Mouse (Mus musculus) right cerebral cortex, adult 18-20 months (tissue): ENCODE data around the gene Polr2a.

Experiments
- DNase-seq: peaks from one replicate; pipeline ENCODE4 v3.0.0; 2022; ENCODE audit warnings: mixed read lengths

Gene Polr2a

DNA sequence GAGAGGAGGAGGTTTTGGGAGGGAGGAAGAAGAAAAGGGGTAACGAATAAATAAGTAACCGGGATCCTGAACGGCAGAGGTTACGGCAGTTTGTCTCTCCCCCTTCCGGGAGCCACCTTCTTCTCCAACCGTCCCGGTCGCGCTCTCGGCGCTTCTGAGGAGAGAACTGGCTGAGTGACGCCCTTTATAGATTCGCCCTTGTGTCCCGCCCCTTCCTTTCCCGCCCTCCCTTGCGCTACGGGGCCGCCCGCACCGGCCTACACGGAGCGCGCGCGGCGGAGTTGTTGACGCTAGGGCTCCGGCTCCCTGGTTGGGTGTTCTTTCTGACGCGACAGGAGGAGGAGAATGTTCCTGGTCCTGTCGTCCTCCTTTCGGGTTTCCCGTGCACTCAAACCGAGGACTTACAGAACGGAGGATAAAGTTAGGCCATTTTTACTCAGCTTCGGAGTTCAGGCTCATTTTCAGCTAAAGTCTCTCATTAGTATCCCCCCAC is at the start of gene Polr2a:
Gene Polr2a, minus strand, starts transcription at position 160 of the 493 bp plus-strand sequence.
- peak; percentile 97 for DNase-seq

DNA sequence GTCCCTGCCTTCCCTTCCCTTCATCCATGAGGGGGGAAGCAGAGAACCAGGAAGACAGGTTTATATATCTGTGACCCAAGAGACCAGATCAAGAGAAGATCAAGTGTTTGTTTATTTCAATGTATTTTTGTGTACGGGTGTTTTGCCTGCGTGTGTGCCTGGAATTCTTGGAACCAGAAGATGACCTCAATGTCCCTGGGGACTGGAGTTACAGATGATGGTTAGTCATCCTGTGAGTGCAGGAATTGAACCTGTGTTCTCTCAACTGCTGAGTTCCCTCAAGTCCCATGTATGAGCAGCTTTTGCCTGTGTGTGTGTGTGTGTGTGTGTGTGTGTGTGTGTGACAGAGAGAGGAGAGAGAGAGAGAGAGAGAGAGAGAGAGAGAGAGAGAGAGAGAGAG is 49.2 kb upstream of the Polr2a start:
- no peak for DNase-seq

DNA sequence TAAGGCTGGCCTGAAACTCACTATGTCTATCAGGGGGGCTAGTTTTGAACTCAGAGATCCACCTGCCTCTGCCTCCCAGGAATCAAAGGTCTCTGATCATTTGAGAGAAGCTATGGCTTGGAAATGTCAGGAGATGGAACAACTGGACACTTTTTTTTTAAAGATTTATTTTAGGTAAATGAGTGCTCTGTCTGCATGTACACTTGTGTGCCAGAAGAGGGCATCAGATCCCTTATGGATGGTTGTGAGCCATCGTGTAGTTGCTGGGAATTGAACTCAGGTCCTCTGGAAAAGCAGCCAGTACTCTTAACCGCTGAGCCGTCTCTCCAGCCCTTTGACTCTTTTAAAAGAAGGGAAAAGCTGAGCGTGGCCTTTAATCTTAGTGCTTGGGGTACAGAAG is 47.9 kb upstream of the Polr2a start:
- DNase-seq, result no peak

- no peak for DNase-seq
These were observed 46.8 kb upstream of the Polr2a start, which contains the start of gene Tmem102 for GRCm38 (mm10) chr11:69804972-69805909. Gene Tmem102 (minus strand): TSS chr11:69805624.

- no peak for DNase-seq
These were observed 46.2 kb upstream of the Polr2a start for GRCm38 (mm10) chr11:69804652-69804940.

DNA sequence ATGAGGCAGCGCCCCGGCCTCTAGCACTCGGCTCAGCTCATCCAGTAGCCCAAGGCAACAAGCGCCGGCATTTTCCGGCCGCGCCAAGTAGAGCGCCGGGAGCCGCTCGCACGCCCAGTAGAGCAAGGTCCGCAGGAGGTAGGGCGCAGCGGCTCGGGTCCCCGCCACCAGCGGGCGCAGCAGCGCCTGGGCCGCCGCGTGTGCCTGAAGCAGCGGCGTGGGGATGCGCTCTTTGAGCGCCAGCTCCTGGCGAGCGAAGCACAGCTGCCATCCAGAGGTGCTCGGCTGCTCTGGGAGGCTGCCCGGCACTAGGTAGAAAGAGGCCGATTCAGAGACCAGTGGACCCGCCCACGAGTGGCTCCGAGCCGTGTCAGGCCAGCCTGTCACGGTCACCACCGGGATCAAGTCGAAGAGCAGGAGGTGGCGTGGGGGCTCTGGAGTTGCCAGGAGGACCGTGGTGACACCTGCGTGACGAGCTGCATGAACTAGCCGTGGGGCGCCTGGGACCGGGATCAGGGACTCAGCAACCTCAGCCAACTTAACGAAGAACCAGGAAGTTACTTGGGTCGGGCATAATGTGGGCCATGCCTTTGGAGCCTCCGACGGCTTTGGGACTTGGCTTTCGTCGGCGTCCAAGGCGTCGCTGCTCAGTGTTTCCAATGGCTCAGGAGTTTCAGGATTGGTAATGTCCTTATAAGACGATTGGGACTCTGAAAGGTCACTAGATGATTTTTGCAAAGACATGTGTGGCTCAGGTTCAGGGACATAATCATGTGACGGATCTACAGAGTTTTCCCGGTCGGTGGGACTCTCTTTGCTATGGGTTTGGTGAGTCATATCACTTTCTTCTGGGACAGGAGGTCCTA is 45.6 kb upstream of the Polr2a start:
- peak; percentile 79 for DNase-seq

DNA sequence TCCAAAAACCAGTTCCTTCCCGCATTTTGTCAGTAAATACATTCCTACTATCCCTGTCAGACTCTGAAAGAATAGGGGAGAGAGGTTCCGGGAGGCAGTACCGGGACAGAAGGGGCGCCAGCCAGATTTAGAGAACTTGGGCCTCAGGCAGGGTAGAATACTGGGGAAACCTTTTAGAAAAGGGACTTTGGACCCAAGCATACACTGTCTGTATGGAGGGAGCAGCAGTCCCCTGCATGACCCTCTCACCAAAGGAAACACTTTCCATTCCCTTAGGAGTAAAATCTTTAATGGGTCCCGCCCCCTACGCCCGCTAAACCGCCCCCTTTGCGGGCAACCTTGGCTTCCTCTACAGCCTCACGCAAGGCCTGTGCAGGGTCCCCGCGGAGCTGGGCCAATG is 44.9 kb upstream of the Polr2a start:
- no peak for DNase-seq

GRCm38 (mm10) chr11:69802648-69803105 is 44.2 kb upstream of the Polr2a start:
- DNase-seq, result peak; percentile 83

GRCm38 (mm10) chr11:69801379-69801977 is 43.0 kb upstream of the Polr2a start, which contains the start of gene Fgf11:
Gene Fgf11 (minus strand): TSS chr11:69801857.
- no peak for DNase-seq

DNA sequence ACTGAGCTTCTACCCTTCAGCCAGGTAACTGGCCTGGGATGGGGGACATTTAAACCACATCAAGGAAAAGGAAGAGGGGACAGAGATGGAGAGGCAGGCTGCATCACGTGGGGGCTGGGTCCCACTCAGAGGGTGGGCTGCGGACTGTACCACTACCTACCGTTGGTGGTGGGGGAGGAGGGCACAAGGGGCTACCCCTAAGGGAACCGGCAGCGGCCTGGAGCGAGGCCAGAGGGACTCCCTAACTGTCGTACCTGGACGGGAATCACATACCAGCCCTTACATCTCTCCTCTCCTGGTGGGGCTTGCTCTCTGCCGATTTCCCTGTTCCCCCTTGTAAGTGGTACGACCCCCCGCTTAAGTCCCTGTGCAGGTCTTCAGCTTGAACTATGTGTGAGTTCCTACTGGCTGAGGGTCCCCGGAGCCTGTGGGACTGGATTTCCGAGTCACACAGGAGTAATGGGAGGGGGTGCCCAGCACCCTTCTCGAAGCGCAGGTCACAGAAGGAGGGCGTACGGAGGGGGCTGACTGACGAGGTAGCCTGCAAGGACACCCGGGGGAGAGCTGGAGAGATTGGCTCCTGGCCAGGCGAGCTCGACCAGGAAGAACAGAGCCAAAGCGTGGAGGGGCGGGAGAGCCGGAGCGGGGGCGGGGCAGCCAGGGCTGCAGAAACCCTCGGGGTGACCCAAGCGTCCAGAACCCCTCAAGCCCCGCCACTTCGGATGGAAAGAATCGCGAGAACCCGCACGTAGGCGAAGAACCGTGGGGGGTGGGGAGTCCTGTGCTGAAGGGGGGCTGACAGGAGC is 42.2 kb upstream of the Polr2a start:
- DNase-seq, result no peak

DNA sequence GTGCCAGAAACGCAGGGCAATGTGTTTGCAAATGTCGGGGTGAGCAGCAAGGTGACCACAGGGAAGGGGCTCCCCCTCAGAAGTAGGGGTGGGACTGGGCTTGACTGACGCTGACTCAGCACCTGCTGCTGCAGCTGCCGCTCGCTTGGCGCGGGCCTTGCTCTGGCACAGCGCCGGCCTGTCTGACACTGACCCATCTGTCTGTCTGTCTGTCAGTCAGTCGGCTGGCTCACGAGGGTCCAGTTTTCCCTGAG is 41.6 kb upstream of the Polr2a start:
- no peak for DNase-seq

DNA sequence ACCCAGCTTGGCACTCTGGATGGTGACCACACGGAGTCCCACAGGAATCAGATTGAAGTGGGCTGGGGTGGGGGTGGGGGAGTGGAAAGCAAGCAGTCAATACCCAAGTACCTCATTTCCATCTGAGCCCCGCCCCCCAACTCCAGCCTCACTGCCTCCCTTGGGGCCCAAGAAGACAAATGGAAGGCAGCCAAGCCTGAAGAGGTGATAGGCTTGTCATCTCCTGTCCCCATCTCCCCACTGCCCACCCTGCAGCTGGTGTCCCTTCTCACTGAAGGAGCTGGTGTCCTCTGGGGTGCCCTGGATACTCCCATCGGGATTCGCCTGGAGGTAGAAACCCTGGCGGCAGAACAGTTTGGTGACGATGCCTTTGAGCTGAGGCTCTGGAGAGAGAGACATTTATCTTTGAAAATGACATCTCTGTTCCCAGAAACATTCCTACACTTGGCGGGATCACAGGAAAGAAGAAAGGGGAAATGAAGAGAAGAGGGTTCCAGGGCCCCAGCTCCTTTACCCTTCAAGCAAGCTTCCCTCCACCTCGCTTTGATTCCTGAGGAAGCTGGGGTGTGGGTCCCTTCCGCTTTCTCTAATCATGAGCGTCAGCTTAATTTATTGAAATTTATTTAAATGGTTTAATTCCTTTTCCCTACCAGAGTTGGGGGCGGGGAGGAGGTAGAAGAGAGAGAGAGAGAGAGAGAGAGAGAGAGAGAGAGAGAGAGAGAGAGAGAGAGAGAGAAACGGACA is 41.1 kb upstream of the Polr2a start:
- no peak for DNase-seq

DNA sequence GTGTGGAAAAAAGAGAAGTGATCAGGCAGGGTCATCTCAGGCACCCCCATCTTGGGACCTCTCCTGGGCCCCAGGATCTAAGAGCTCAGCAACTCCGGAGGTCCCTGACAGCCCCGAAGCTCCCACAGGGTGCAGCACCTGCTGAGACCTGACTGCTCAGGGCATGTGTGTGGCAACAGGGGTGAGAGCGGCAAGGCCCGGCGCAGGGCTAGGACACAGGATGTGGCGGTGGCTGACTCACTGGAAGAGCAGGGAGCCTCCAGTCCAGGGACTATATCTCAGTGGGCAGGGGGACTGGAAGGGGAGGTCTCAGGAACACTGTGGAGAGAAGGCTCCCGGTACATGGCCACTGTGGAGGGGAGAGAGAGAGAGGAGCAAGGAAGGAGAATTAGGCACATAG is 39.5 kb upstream of the Polr2a start:
- DNase-seq, result no peak

DNA sequence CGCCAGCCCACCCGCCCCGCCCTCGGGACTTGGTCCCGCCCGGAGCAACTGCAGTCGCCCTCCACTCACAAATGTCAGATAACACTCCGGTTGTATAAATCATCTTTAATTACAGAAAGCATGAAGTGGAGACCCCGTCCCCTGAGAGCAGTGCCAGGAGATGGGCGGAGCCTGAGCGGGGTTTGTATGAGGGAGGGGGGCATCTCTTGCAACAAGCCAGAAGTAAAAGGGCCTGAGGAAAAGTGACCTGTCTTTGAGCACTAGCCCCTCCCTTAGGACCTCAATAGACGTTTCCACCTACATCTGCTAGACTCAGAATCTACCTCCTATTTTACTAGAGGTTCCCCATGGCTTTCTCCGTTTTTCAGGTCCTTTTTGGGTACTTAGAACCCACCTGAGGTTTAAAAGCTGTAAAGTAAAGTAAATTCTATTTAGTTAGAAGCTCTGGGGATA is 37.6 kb upstream of the Polr2a start:
- no peak for DNase-seq

GRCm38 (mm10) chr11:69795168-69795982 is 36.9 kb upstream of the Polr2a start, which contains the start of gene Chrnb1:
Gene Chrnb1 (minus strand): TSS chr11:69795943.
- peak; percentile 94 for DNase-seq

DNA sequence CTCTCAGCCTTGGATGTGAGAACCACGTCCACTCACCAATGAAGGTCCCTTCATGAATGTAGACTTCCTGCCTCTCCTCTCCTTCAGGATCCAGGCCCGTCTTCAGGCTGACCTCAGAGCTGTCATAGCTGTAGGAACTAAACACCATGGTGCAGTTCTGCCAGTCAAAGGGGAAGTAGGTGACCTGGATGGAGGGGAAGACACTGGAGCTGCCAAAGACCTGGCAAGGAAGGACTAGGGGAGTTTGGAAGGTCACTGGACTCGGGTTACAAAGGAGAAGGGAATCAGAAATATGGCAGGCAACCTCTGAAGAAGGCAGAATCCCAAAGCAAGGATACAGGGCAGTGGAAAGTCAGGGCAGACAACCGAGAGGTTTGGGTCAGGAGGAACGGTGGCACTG is 35.0 kb upstream of the Polr2a start:
- DNase-seq, result no peak

- DNase-seq, result no peak
These were observed 33.0 kb upstream of the Polr2a start for GRCm38 (mm10) chr11:69791420-69791819.

- no peak for DNase-seq
These were observed 31.0 kb upstream of the Polr2a start for GRCm38 (mm10) chr11:69789431-69789830.

- DNase-seq, result no peak
These were observed 28.9 kb upstream of the Polr2a start for GRCm38 (mm10) chr11:69787306-69787705.

- no peak for DNase-seq
These were observed 26.4 kb upstream of the Polr2a start for GRCm38 (mm10) chr11:69784793-69785272.
